ENCODE assay signal across 10 mouse cellular contexts in genomic region chr14:40968051-40968450, GRCm38 (mm10). TPM values are rescaled to one million over a fixed set of nuclear protein-coding genes. Genes with fewer than 3 reads are reported as not detected.
DNase-seq lines count a peak whose midpoint lies in the region; ATAC-seq lines count a peak whose summit lies in the region.
"Had no signal": no experiment of that assay in that cellular context is flagged by ENCODE, and none has a peak within 500 bp of the region (broad histone marks: within the 10 kb centered on the region; RNA-seq: fewer than 3 reads in every experiment).

No protein-coding gene starts in this region.

- peaks cover 42% of the 10 kb centered on the region for H3K4me1 ChIP-seq in heart, embryonic 10.5 days
- peaks cover 74% of the 10 kb centered on the region for H3K4me1 ChIP-seq in megakaryocyte, embryonic 14.5 days
- H3K4me1 ChIP-seq in liver, embryonic 16.5 days (ENCODE audit: control insufficient read depth, low read depth, low read length) = peaks cover 38% of the 10 kb centered on the region

- H3K36me3 ChIP-seq in heart, embryonic 10.5 days = no peaks in the 10 kb centered on the region
- peaks cover 10% of the 10 kb centered on the region for H3K36me3 ChIP-seq in megakaryocyte, embryonic 14.5 days (replicated peaks; ENCODE audit: low read length)
- no peaks in the 10 kb centered on the region for H3K36me3 ChIP-seq in liver, embryonic 16.5 days (ENCODE audit: control insufficient read depth, insufficient read depth)

- 62% methylated on average over 2 of the region's 2 CpGs for WGBS in heart, embryonic 10.5 days
- 41% methylated on average over 2 of the region's 2 CpGs for WGBS in liver, embryonic 16.5 days (ENCODE audit: insufficient replicate concordance)

- no peaks in the 10 kb centered on the region for H3K9me3 ChIP-seq in heart, embryonic 10.5 days
- H3K9me3 ChIP-seq in megakaryocyte, embryonic 14.5 days = no peaks in the 10 kb centered on the region
- H3K9me3 ChIP-seq in liver, embryonic 16.5 days (replicated peaks; ENCODE audit: control insufficient read depth, low read length) = no peaks in the 10 kb centered on the region

- intact Hi-C loops in heart, postnatal 36 days (cut with DNase I) = no loop called here

- H3K9ac ChIP-seq in liver, embryonic 16.5 days (ENCODE audit: low read depth, low read length) = no peak overlapping the region

- no peak for DNase-seq in heart, embryonic 10.5 days (ENCODE audit: low spot score)
- DNase-seq in heart, postnatal 36 days = no peak
- no peak for DNase-seq in cerebellum, adult 11-12 months
- no peak for DNase-seq in layer of hippocampus, adult 8-10 months (ENCODE audit: low spot score in 2 of 2)
- no peak for DNase-seq in embryo, embryonic 9.5 days (ENCODE audit: extremely low spot score)
- DNase-seq: lung, adult 2 months; thymus, postnatal 4 days had no signal

- H3K4me2 ChIP-seq in liver, embryonic 16.5 days (ENCODE audit: low read depth, low read length) = peak overlapping the region; percentile 84

- H3K27me3 ChIP-seq in heart, embryonic 10.5 days (ENCODE audit: insufficient read depth, poor library complexity, severe bottlenecking) = no peaks in the 10 kb centered on the region
- H3K27me3 ChIP-seq in megakaryocyte, embryonic 14.5 days (replicated peaks) = no peaks in the 10 kb centered on the region
- H3K27me3 ChIP-seq in liver, embryonic 16.5 days (ENCODE audit: control insufficient read depth, insufficient read depth, low read depth, low read length) = no peaks in the 10 kb centered on the region

- ATAC-seq in megakaryocyte, adult 5-6 weeks (ENCODE audit: poor library complexity, severe bottlenecking) = no peak
- no peak for ATAC-seq in liver, embryonic 16.5 days (ENCODE audit: low read depth)

- H3K4me3 ChIP-seq in heart, embryonic 10.5 days = peak overlapping the region; percentile 94; the same call in 1 of the 2 replicates
- peak overlapping the region; percentile 99 for H3K4me3 ChIP-seq in megakaryocyte, embryonic 14.5 days (replicated peaks)
- H3K4me3 ChIP-seq in liver, embryonic 16.5 days (ENCODE audit: low read depth, low read length) = no peak overlapping the region

- H3K27ac ChIP-seq in heart, embryonic 10.5 days = 0 out of 2 replicates have a peak overlapping the region, but pooled peaks have one; percentile 96
- no peak overlapping the region; the same call in 1 of the 2 replicates for H3K27ac ChIP-seq in liver, embryonic 16.5 days (ENCODE audit: low read length)

RNA-seq across cellular contexts. Expression of gene Tspan14, which starts 1.4 kb away (rescaled TPM):
- polyA plus RNA-seq in heart, embryonic 10.5 days (2016; fragmentation: Nextera tagmentation; extraction: Ambion mirVana) = 42.3 and 58.6 TPM in 2 replicates
- total RNA-seq in heart, postnatal 36 days (2021) = 10 to 100 TPM; 14.0 to 15.7 TPM
- 20.9 and 22.8 TPM in 2 replicates for polyA plus RNA-seq in megakaryocyte, embryonic 14.5 days (2012; ENCODE audit: insufficient read depth, low replicate concordance)
- 60.6 and 66.0 TPM in 2 replicates for total RNA-seq in megakaryocyte, adult 5-6 weeks (2015)
- total RNA-seq in megakaryocyte, adult 5-6 weeks (2017) = 72.4 and 76.5 TPM in 2 replicates
- polyA plus RNA-seq in liver, embryonic 16.5 days (2015; fragmentation: Nextera tagmentation; extraction: Ambion mirVana) = 29.1 and 30.0 TPM in 2 replicates
- 10 to 100 TPM; 33.0 to 45.1 (median 38.3) TPM for total RNA-seq in layer of hippocampus, adult 8-10 months (2022)

RNA-seq across cellular contexts. Expression of gene Fam213a, which starts 45.5 kb away (rescaled TPM):
- polyA plus RNA-seq in heart, embryonic 10.5 days (2016; fragmentation: Nextera tagmentation; extraction: Ambion mirVana) = 76.8 and 81.5 TPM in 2 replicates
- total RNA-seq in heart, postnatal 36 days (2021) = 10 to 100 TPM; 18.9 to 20.1 TPM
- polyA plus RNA-seq in megakaryocyte, embryonic 14.5 days (2012; ENCODE audit: insufficient read depth, low replicate concordance) = 4.5 and 11.6 TPM in 2 replicates
- total RNA-seq in megakaryocyte, adult 5-6 weeks (2015) = 1.8 and 3.5 TPM in 2 replicates
- 2.6 and 3.6 TPM in 2 replicates for total RNA-seq in megakaryocyte, adult 5-6 weeks (2017)
- 92.7 and 96.5 TPM in 2 replicates for polyA plus RNA-seq in liver, embryonic 16.5 days (2015; fragmentation: Nextera tagmentation; extraction: Ambion mirVana)
- 100 to 1,000 TPM; 135 to 159 (median 145) TPM for total RNA-seq in layer of hippocampus, adult 8-10 months (2022)

Comparison
In these comparisons a context has a peak if more than half of its experiments do, and no peak if none do; other contexts are left out.
1. RNA of gene Fam213a, which starts 45.5 kb away (total RNA-seq): 135 to 159 TPM in layer of hippocampus, adult 8-10 months; 18.9 to 20.1 TPM in heart, postnatal 36 days and 1.8 to 3.6 TPM in megakaryocyte, adult 5-6 weeks; every median in the first group is over 4 times any median in the second.